Mouse (Mus musculus) liver, postnatal 0 days (tissue): ENCODE data around the gene Nudcd3. TPM values are rescaled to one million over a fixed set of nuclear protein-coding genes. Genes with fewer than 3 reads are reported as not detected.

ENCODE experiments used
- ATAC-seq: fragments of 200-750 bp; cut with Nextera tagmentation; 2 replicates; pipeline ENCODE4 v1.8.0; 2017; ENCODE audit warnings: mild to moderate bottlenecking, moderate library complexity
- DNase-seq: peaks from one replicate; pipeline ENCODE4 v3.0.0-alpha.2; 2016
- H3K27ac ChIP-seq: fragments of 300-500 bp; sonication (generic); 2 replicates; pipeline ENCODE4 v1.5.1; 2014; ENCODE audit warnings: antibody characterized with exemption, moderate library complexity, mild to moderate bottlenecking, low read depth
- H3K27me3 ChIP-seq: fragments of 300-500 bp; sonication (generic); 2 replicates; pipeline ENCODE4 v1.6.1; 2014; ENCODE audit warnings: low read length, control low read depth, mixed read lengths; ENCODE audit not compliant: insufficient read depth
- H3K36me3 ChIP-seq: fragments of 300-500 bp; sonication (generic); replicated peaks from 2 replicates; pipeline ENCODE4 v1.6.1; 2014; ENCODE audit warnings: mild to moderate bottlenecking, control low read depth, low read length, moderate library complexity, mixed read lengths; ENCODE audit not compliant: insufficient read depth
- H3K4me1 ChIP-seq: fragments of 300-500 bp; sonication (generic); 2 replicates; pipeline ENCODE4 v1.6.1; 2014; ENCODE audit warnings: antibody characterized with exemption, mild to moderate bottlenecking, control low read depth; ENCODE audit not compliant: insufficient read depth
- H3K4me2 ChIP-seq: fragments of 300-500 bp; sonication (generic); 2 replicates; pipeline ENCODE4 v1.6.1; 2014; ENCODE audit warnings: low read depth, mild to moderate bottlenecking, low read length, moderate library complexity, mixed read lengths
- H3K4me3 ChIP-seq: fragments of 300-500 bp; sonication (generic); 2 replicates; pipeline ENCODE4 v1.5.1; 2014; ENCODE audit warnings: low read depth, low read length
- H3K9ac ChIP-seq: fragments of 300-500 bp; sonication (generic); replicated peaks from 2 replicates; pipeline ENCODE4 v1.6.1; 2014; ENCODE audit warnings: mild to moderate bottlenecking, moderate library complexity
- H3K9me3 ChIP-seq: fragments of 300-500 bp; sonication (generic); 2 replicates; pipeline ENCODE4 v1.6.1; 2016; ENCODE audit warnings: mild to moderate bottlenecking, control low read depth, low read length, mixed read lengths
- CTCF ChIP-seq: sonication (generic); IDR thresholded peaks from 2 replicates; pipeline ENCODE4 v1.5.1; 2016; ENCODE audit warnings: antibody characterized with exemption, low read depth
- EP300 ChIP-seq: IDR thresholded peaks from 2 replicates; pipeline ENCODE4 v1.6.1; 2016; ENCODE audit warnings: antibody characterized with exemption, low read depth, mild to moderate bottlenecking
- WGBS: fragments of 180-500 bp; shearing (Covaris S2); extraction: QIAGEN DNeasy Blood & Tissue Kit; methylation state at CpG from one replicate; pipeline ENCODE4 v1.1.7; 2014; ENCODE audit not compliant: insufficient replicate concordance; 5-methylcytosine and 5-hydroxymethylcytosine counted together
- polyA plus RNA-seq: library from polyadenylated mRNA; unstranded; fragments of >200 nt; fragmentation: Nextera tagmentation; extraction: Ambion mirVana; gene quantifications from 2 replicates; pipeline ENCODE4 v1.2.1, GENCODE M21; 2015

Nudcd3 gene
- polyA plus RNA-seq, 1 experiment from 2014 or later, result 9.2 TPM

GRCm38 (mm10) chr11:6122631-6123030 lies 77.6 kb downstream of the Nudcd3 start:
- Histone ChIP-seq H3K4me2 (no peak overlapping the region), H3K27ac (no peak overlapping the region), H3K36me3 (peaks cover 16% of the 10 kb centered on the region), H3K9ac (no peak overlapping the region), H3K27me3 (no peaks in the 10 kb centered on the region), H3K4me3 (no peak overlapping the region), H3K4me1 (no peaks in the 10 kb centered on the region), H3K9me3 (no peaks in the 10 kb centered on the region)
- ATAC-seq, result no peak
- WGBS, result 79% methylated on average over 5 of the region's 5 CpGs
- TF ChIP-seq EP300, result no peak
- no peak for TF ChIP-seq CTCF
- no peak for DNase-seq

DNA sequence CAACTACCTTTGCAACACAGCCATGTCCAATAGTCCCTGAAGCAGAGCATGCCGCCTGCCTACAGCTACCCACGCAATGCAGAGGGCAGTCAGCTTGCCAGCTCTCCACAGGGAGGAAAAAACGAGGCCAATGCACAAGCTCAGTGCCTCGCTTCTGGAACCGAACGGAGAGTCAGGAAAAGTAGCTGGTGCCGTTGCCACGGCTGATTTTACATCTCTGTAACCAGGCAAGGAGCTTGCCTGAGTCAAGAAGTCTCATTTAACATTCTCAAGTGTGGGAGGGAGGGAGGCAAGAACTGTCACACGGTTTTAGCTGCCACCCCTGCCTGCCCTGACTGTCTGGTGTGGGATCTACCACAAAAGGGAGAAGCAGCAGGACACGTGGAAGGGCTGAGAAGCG lies 79.6 kb downstream of the Nudcd3 start:
- Histone ChIP-seq H3K27ac (no peak overlapping the region), H3K4me2 (no peak overlapping the region), H3K36me3 (peaks cover 16% of the 10 kb centered on the region), H3K4me1 (no peaks in the 10 kb centered on the region), H3K9ac (no peak overlapping the region), H3K9me3 (no peaks in the 10 kb centered on the region), H3K27me3 (no peaks in the 10 kb centered on the region), H3K4me3 (no peak overlapping the region)
- ATAC-seq (no peak), DNase-seq (no peak)
- TF ChIP-seq CTCF, result no peak
- no peak for TF ChIP-seq EP300
- WGBS, result 84% methylated on average over 11 of the region's 11 CpGs

DNA sequence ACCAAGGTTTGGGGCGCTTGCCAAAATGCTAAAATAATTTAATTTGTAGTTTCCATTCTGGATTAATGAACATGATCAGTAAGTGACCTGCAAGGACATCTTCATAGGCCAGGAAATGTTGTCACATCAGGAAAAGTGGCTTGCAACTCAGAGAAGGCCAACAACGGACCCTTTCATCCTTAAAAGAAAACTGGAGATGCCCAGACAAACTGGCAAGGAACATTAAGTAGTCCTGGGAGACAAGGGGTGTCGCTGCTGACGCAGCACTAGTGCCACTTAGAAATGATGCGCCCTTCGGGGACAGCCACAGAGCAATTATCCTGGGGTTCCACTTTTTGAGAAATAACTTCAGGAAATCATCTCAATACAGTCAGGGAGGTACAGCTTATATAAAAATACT lies 80.2 kb downstream of the Nudcd3 start:
- Histone ChIP-seq H3K9me3 (no peaks in the 10 kb centered on the region), H3K4me2 (no peak overlapping the region), H3K27me3 (no peaks in the 10 kb centered on the region), H3K9ac (no peak overlapping the region), H3K4me3 (no peak overlapping the region), H3K4me1 (no peaks in the 10 kb centered on the region), H3K27ac (no peak overlapping the region), H3K36me3 (peaks cover 16% of the 10 kb centered on the region)
- 89% methylated on average over 6 of the region's 6 CpGs for WGBS
- ATAC-seq (no peak), DNase-seq (no peak)
- TF ChIP-seq EP300, result no peak
- TF ChIP-seq CTCF, result no peak

GRCm38 (mm10) chr11:6119312-6119711 lies 80.9 kb downstream of the Nudcd3 start:
- WGBS, result 86% methylated on average over 11 of the region's 11 CpGs
- H3K4me1 ChIP-seq, result no peaks in the 10 kb centered on the region
- no peak overlapping the region for H3K4me3 ChIP-seq

DNA sequence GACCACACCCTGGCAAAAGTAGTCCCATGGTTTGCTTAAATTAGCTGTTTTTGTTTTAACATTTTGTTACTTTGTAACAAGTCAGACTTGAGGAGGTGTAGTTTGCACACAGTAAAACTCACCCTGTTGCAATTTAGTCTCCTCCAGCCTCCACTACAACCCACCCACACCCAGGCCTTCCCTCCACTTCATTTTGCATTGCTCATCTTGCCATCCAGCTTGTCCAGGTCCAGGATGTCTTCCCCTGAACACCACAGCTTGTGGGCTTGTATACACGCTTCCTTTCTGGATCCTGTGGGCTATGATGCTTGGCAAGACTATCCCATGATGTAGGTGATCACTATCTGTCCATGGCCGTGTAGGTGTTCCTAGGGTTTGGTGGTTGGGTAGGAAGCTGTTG lies 82.3 kb downstream of the Nudcd3 start:
- no peak overlapping the region for H3K27ac ChIP-seq
- H3K9me3 ChIP-seq, result no peaks in the 10 kb centered on the region
- H3K36me3 ChIP-seq, result peaks cover 18% of the 10 kb centered on the region
- no peak overlapping the region for H3K4me3 ChIP-seq
- H3K9ac ChIP-seq, result no peak overlapping the region
- TF ChIP-seq EP300, result no peak
- TF ChIP-seq CTCF, result no peak
- no peak for ATAC-seq
- H3K4me2 ChIP-seq, result no peak overlapping the region
- H3K27me3 ChIP-seq, result no peaks in the 10 kb centered on the region
- H3K4me1 ChIP-seq, result no peaks in the 10 kb centered on the region
- no peak for DNase-seq
- WGBS, result 71% methylated on average over 2 of the region's 2 CpGs

More at GRCm38 (mm10) chr11:6119312-6119711, 80.9 kb downstream of the Nudcd3 start:
- DNase-seq, result no peak
- Histone ChIP-seq H3K4me2 (no peak overlapping the region), H3K27ac (no peak overlapping the region), H3K36me3 (peaks cover 16% of the 10 kb centered on the region), H3K9me3 (no peaks in the 10 kb centered on the region), H3K9ac (no peak overlapping the region), H3K27me3 (no peaks in the 10 kb centered on the region)
- TF ChIP-seq CTCF (no peak), EP300 (no peak)
- ATAC-seq, result no peak

- Histone ChIP-seq H3K4me2 (no peak overlapping the region), H3K27me3 (no peaks in the 10 kb centered on the region), H3K27ac (no peak overlapping the region), H3K9me3 (no peaks in the 10 kb centered on the region), H3K36me3 (peaks cover 27% of the 10 kb centered on the region), H3K9ac (no peak overlapping the region), H3K4me3 (no peak overlapping the region), H3K4me1 (no peaks in the 10 kb centered on the region)
- DNase-seq (no peak), ATAC-seq (no peak)
- WGBS, result 86% methylated on average over 5 of the region's 5 CpGs
- TF ChIP-seq EP300 (no peak), CTCF (no peak)
Observed at GRCm38 (mm10) chr11:6111734-6112484, 88.3 kb downstream of the Nudcd3 start.

GRCm38 (mm10) chr11:6109990-6110389 lies 90.2 kb downstream of the Nudcd3 start:
- peaks cover 27% of the 10 kb centered on the region for H3K36me3 ChIP-seq

More at GRCm38 (mm10) chr11:6109990-6110389, 90.2 kb downstream of the Nudcd3 start:
- TF ChIP-seq EP300 (no peak), CTCF (no peak)
- Histone ChIP-seq H3K27me3 (no peaks in the 10 kb centered on the region), H3K4me2 (no peak overlapping the region), H3K9ac (no peak overlapping the region), H3K27ac (no peak overlapping the region), H3K4me3 (no peak overlapping the region), H3K4me1 (no peaks in the 10 kb centered on the region), H3K9me3 (no peaks in the 10 kb centered on the region)
- DNase-seq (no peak), ATAC-seq (no peak)
